8 mouse cellular contexts compared by ENCODE assay signal in genomic region chr11:96875745-96876144, GRCm38 (mm10). TPM values are rescaled to one million over a fixed set of nuclear protein-coding genes. Genes with fewer than 3 reads are reported as not detected.
A peak's percentile ranks its signal among the peaks of the same experiment; 100 is the strongest.
DNase-seq lines count a peak whose midpoint lies in the region; ATAC-seq lines count a peak whose summit lies in the region.

No protein-coding gene starts in this region.

- peak; percentile 68 for ATAC-seq in embryonic facial prominence, embryonic 15.5 days (ENCODE audit: insufficient number of reproducible peaks, low FRiP score, low TSS enrichment, low read depth)
- peak; percentile 59 for ATAC-seq in heart, embryonic 15.5 days (replicated peaks; ENCODE audit: insufficient number of reproducible peaks, insufficient read depth, low FRiP score, low read depth)
- no peak for ATAC-seq in liver, embryonic 15.5 days (ENCODE audit: insufficient read depth)
- peak; percentile 86 for ATAC-seq in neural tube, embryonic 12.5 days (ENCODE audit: low FRiP score, low read depth)

- peak; percentile 84 for DNase-seq in A20 (ENCODE audit: low read depth, low spot score)
- peak; percentile 80 for DNase-seq in adrenal gland, postnatal 25 days
- DNase-seq in kidney, postnatal 36 days, result peak; percentile 34 to 78
- peak; percentile 83 for DNase-seq in testis, postnatal 10 days (ENCODE audit: low spot score)

- peaks cover 37% of the 10 kb centered on the region for H3K4me1 ChIP-seq in embryonic facial prominence, embryonic 15.5 days
- H3K4me1 ChIP-seq in heart, embryonic 15.5 days (replicated peaks), result peaks cover 25% of the 10 kb centered on the region
- H3K4me1 ChIP-seq in liver, embryonic 15.5 days (replicated peaks), result peaks cover 11% of the 10 kb centered on the region
- H3K4me1 ChIP-seq in neural tube, embryonic 12.5 days, result peaks cover 73% of the 10 kb centered on the region

- under 1% methylated on average over 35 of the region's 35 CpGs for WGBS in embryonic facial prominence, embryonic 15.5 days
- WGBS in heart, embryonic 15.5 days, result under 1% methylated on average over 35 of the region's 35 CpGs
- under 1% methylated on average over 35 of the region's 35 CpGs for WGBS in liver, embryonic 15.5 days (ENCODE audit: insufficient replicate concordance)
- WGBS in neural tube, embryonic 12.5 days, result under 1% methylated on average over 35 of the region's 35 CpGs

- H3K4me2 ChIP-seq in embryonic facial prominence, embryonic 15.5 days (replicated peaks), result peak overlapping the region; percentile 84
- H3K4me2 ChIP-seq in heart, embryonic 15.5 days, result peak overlapping the region; percentile 85
- peak overlapping the region; percentile 55 for H3K4me2 ChIP-seq in liver, embryonic 15.5 days
- H3K4me2 ChIP-seq in neural tube, embryonic 12.5 days (replicated peaks), result peak overlapping the region; percentile 47

- no peaks in the 10 kb centered on the region for H3K36me3 ChIP-seq in embryonic facial prominence, embryonic 15.5 days
- no peaks in the 10 kb centered on the region for H3K36me3 ChIP-seq in heart, embryonic 15.5 days
- no peaks in the 10 kb centered on the region for H3K36me3 ChIP-seq in liver, embryonic 15.5 days (replicated peaks)
- no peaks in the 10 kb centered on the region for H3K36me3 ChIP-seq in neural tube, embryonic 12.5 days

- no peak overlapping the region for H3K27ac ChIP-seq in embryonic facial prominence, embryonic 15.5 days (replicated peaks)
- H3K27ac ChIP-seq in heart, embryonic 15.5 days, result no peak overlapping the region
- H3K27ac ChIP-seq in liver, embryonic 15.5 days (replicated peaks), result no peak overlapping the region
- H3K27ac ChIP-seq in neural tube, embryonic 12.5 days, result peak overlapping the region; percentile 99

- H3K9ac ChIP-seq in embryonic facial prominence, embryonic 15.5 days, result no peak overlapping the region
- 0 out of 2 replicates have a peak overlapping the region, but pooled peaks have one; percentile 8 for H3K9ac ChIP-seq in heart, embryonic 15.5 days
- H3K9ac ChIP-seq in liver, embryonic 15.5 days, result no peak overlapping the region
- peak overlapping the region; percentile 38; the same call in 1 of the 2 replicates for H3K9ac ChIP-seq in neural tube, embryonic 12.5 days

- no peaks in the 10 kb centered on the region for H3K9me3 ChIP-seq in embryonic facial prominence, embryonic 15.5 days (replicated peaks)
- H3K9me3 ChIP-seq in heart, embryonic 15.5 days (replicated peaks), result no peaks in the 10 kb centered on the region
- no peaks in the 10 kb centered on the region for H3K9me3 ChIP-seq in liver, embryonic 15.5 days (replicated peaks)
- no peaks in the 10 kb centered on the region for H3K9me3 ChIP-seq in neural tube, embryonic 12.5 days

- 0 out of 2 replicates have a peak, but pooled peaks cover 2% of the 10 kb centered on the region for H3K27me3 ChIP-seq in embryonic facial prominence, embryonic 15.5 days
- H3K27me3 ChIP-seq in heart, embryonic 15.5 days, result peaks cover 57% of the 10 kb centered on the region
- peaks cover 91% of the 10 kb centered on the region for H3K27me3 ChIP-seq in liver, embryonic 15.5 days
- H3K27me3 ChIP-seq in neural tube, embryonic 12.5 days (replicated peaks), result no peaks in the 10 kb centered on the region

- peak overlapping the region; percentile 44 for H3K4me3 ChIP-seq in embryonic facial prominence, embryonic 15.5 days (replicated peaks)
- peak overlapping the region; percentile 48 for H3K4me3 ChIP-seq in heart, embryonic 15.5 days
- H3K4me3 ChIP-seq in liver, embryonic 15.5 days (replicated peaks), result 0 out of 2 replicates have a peak overlapping the region, but pooled peaks have one; percentile 10
- H3K4me3 ChIP-seq in neural tube, embryonic 12.5 days, result no peak overlapping the region; the same call in 1 of the 2 replicates

RNA-seq across cellular contexts. Expression of gene Copz2, which starts 26.1 kb away (rescaled TPM):
- total RNA-seq in adrenal gland, postnatal 25 days (2021), result 58.0 and 59.0 TPM in 2 replicates
- polyA plus RNA-seq in embryonic facial prominence, embryonic 15.5 days (2015; fragmentation: Nextera tagmentation; extraction: Ambion mirVana), result 191 and 194 TPM in 2 replicates
- polyA plus RNA-seq in heart, embryonic 15.5 days (2015; fragmentation: Nextera tagmentation; extraction: Ambion mirVana), result 120 and 122 TPM in 2 replicates
- polyA plus RNA-seq in liver, embryonic 15.5 days (2015; fragmentation: Nextera tagmentation; extraction: Ambion mirVana), result 21.1 and 21.4 TPM in 2 replicates
- polyA plus RNA-seq in neural tube, embryonic 12.5 days (2016; fragmentation: Nextera tagmentation; extraction: Ambion mirVana), result 41.4 and 46.9 TPM in 2 replicates

RNA-seq across cellular contexts. Expression of gene Cdk5rap3, which starts 40.6 kb away (rescaled TPM):
- total RNA-seq in adrenal gland, postnatal 25 days (2021), result 50.1 and 62.8 TPM in 2 replicates
- polyA plus RNA-seq in embryonic facial prominence, embryonic 15.5 days (2015; fragmentation: Nextera tagmentation; extraction: Ambion mirVana), result 77.7 and 82.3 TPM in 2 replicates
- polyA plus RNA-seq in heart, embryonic 15.5 days (2015; fragmentation: Nextera tagmentation; extraction: Ambion mirVana), result 45.2 and 58.7 TPM in 2 replicates
- 33.7 and 40.6 TPM in 2 replicates for polyA plus RNA-seq in liver, embryonic 15.5 days (2015; fragmentation: Nextera tagmentation; extraction: Ambion mirVana)
- 99.3 and 103 TPM in 2 replicates for polyA plus RNA-seq in neural tube, embryonic 12.5 days (2016; fragmentation: Nextera tagmentation; extraction: Ambion mirVana)

RNA-seq across cellular contexts. Expression of gene Nfe2l1, which starts 46.0 kb away (rescaled TPM):
- total RNA-seq in adrenal gland, postnatal 25 days (2021), result 492 and 601 TPM in 2 replicates
- polyA plus RNA-seq in embryonic facial prominence, embryonic 15.5 days (2015; fragmentation: Nextera tagmentation; extraction: Ambion mirVana), result 71.7 and 76.0 TPM in 2 replicates
- 75.3 and 79.0 TPM in 2 replicates for polyA plus RNA-seq in heart, embryonic 15.5 days (2015; fragmentation: Nextera tagmentation; extraction: Ambion mirVana)
- 18.8 and 20.8 TPM in 2 replicates for polyA plus RNA-seq in liver, embryonic 15.5 days (2015; fragmentation: Nextera tagmentation; extraction: Ambion mirVana)
- 75.5 and 79.5 TPM in 2 replicates for polyA plus RNA-seq in neural tube, embryonic 12.5 days (2016; fragmentation: Nextera tagmentation; extraction: Ambion mirVana)

RNA-seq across cellular contexts. Expression of gene Prr15l, which starts 52.2 kb away (rescaled TPM):
- total RNA-seq in adrenal gland, postnatal 25 days (2021), result 0.27 and 0.76 TPM in 2 replicates
- polyA plus RNA-seq in embryonic facial prominence, embryonic 15.5 days (2015; fragmentation: Nextera tagmentation; extraction: Ambion mirVana), result 5.6 and 6.1 TPM in 2 replicates
- 1.7 and 2.9 TPM in 2 replicates for polyA plus RNA-seq in heart, embryonic 15.5 days (2015; fragmentation: Nextera tagmentation; extraction: Ambion mirVana)
- 5.9 and 6.1 TPM in 2 replicates for polyA plus RNA-seq in liver, embryonic 15.5 days (2015; fragmentation: Nextera tagmentation; extraction: Ambion mirVana)
- polyA plus RNA-seq in neural tube, embryonic 12.5 days (2016; fragmentation: Nextera tagmentation; extraction: Ambion mirVana), result 0.05 and 0.61 TPM in 2 replicates

Comparison
In these comparisons a context has a peak if more than half of its experiments do, and no peak if none do; other contexts are left out.
1. H3K9ac ChIP-seq: peak in heart, embryonic 15.5 days (single experiment) and neural tube, embryonic 12.5 days (single experiment); none in embryonic facial prominence, embryonic 15.5 days (single experiment) and liver, embryonic 15.5 days (single experiment).
2. Peak in every context shown above with its lines, with median percentiles within 50 percentile points of each other: DNase-seq and H3K4me2 ChIP-seq.